Mouse (Mus musculus) kidney, postnatal 10 days (tissue): Measurements from ENCODE around the gene Eml1.
"Not testable (repeated sequence)": the region's sequence is repeated elsewhere in the genome, so short reads cannot be mapped to it uniquely, and the experiment has no call there.

Experiments
- DNase-seq: peaks from one replicate; pipeline ENCODE4 v3.0.0; 2021; ENCODE audit warnings: mixed read lengths

The Eml1 gene

DNA sequence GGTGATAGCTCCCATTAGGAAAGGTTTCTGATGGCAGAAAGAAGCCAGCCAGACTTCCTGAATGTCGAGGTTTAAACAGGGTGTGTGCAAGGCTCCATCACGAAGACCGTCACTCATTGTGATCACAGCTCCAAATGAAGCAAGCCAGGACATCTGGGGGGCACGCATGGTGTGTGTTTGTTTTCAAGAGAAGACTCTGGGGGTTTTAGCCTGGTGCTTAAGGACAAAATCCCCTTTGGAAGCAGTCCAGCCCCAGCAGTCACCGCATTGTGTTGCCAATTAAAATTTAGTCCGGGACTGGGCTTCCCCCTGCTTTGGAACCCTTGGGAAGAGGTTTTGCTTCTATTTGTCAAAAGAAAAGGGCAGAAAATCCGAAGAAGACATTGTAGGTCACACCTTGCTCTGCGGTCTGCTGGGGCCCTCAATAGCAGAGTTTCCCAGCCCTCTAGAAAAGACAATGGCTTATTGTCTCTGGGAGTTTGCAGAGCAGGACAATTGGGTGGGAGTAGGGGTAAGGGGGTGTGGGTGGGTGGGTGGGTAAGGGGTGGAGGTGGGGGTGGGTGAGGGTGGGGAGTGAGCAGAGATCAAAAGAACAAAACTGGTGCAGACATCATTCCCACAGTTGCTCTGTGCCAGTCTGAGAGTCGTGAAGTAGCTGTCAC is 110.1 kb downstream of the Eml1 start:
- DNase-seq, result no peak

DNA sequence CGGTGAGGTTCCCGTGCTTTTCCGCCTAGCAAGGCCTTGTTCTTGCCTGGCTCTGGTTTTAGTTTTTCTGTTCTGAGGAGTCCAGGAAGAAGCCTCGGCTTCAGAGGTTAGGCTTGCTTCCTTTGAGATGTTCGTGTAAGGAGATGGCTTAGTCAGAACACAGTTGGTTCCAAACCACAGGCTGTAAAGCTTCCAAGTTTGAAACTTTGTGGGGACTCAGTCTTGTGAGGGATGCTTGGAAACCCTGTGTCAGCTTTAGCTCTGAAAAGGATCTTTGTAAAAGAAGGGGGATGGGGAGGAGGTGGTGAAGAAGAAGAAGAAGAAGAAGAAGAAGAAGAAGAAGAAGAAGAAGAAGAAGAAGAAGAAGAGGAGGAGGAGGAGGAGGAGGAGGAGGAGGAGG is 118.3 kb downstream of the Eml1 start:
- DNase-seq, result no peak

DNA sequence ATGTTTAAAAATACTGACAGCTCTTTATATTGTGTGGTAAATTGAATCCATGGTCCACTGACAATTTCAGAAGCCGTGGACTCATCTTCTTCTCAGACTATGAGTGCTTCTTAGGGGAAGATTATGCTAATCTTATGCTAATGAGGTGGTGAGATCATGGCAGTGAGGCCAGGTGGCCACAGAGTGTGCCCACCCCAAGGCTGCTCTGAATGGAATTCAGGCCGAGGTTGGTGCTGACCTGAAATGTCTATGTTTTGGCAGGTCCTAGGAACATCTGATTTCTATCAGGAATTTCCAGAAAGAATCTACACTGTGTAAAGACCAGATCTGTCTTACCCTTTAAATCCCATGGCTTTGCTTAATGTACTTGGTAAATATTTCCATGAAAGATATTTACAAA is 119.0 kb downstream of the Eml1 start:
- DNase-seq, result no peak

- DNase-seq, result no peak
Observed at GRCm38 (mm10) chr12:108490336-108490735, 119.6 kb downstream of the Eml1 start.

DNA sequence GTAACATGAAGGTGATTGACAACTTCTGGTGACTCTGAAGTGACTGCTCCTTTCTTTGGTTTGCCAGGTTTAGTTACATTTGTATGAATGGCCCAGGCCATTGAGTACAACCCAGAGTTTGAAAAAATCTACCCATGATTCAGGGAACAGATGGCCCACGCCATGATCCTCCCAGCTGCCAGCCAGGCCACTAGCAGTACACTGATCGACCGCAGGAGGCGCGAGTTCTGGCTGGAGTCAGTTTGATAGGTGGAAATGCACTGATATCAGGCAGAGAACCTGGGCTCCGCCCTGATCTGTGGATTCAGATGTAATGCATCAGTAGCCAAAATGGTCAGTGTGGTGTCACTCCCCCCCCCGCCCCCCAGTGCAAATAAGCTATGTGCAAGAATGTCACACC is 120.2 kb downstream of the Eml1 start:
- no peak for DNase-seq

DNA sequence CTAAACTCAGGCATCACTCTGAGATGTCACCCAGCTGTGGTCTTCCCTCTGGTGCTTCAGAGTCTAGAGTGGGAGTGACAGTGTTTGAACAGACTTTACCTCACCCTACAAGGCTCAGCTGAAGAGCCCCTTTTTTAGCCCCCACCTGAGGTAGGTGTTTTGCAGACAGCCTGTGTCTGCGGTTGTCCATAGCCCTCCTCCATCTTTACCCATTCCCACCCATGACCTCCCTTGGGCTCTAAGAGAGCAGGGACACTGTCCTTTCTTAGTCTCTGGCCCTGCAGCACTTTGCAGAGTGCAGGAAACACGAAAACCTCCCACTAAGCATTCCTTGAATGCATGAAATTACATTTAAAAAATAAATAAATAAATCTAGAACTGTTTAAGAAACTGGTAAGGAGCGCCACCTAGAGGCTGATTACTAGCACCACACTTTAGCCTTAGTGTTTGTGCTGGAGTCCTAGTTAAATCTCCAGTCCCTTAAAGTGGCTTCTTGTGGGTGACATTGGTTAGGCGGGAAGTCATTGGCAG is 123.3 kb downstream of the Eml1 start:
- peak; percentile 80 for DNase-seq

DNA sequence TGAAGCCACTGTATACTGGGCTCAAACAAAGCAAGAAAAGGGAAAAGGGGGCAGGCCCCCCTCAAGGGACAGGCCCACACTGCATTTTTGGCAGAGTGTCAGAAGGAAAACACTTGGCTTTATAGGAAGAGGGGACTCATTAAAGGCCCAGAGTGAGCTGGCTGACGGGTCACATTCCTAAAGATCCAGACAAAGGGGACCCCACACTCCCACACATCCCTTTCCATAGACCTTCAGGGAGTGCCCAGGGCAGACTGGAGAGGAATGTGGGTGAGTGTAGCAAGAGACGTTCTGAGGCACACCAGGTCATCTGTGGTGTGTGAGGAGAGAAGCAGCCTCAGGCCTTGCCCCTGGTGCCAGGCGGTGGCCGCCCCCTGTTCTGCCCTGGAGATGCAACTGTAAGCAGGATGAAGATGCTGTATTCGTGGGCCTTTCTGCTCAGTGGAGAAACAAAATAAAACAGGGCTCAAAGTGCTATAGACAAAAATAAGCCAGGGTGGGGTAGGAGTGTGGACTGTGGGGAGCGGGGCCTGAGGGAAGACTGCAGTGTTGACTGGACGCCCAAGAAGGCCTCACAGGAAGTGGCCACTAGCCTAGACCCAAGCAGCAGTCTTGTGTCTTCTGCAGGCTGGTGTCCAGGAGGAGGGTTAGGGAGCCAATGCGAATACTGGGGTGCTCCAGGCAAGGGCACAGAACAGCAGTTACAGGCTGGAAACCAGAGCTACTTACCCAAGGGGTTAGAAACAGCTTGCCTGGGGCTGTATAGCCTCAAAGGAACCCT is 124.9 kb downstream of the Eml1 start:
- peak; percentile 58 for DNase-seq

DNA sequence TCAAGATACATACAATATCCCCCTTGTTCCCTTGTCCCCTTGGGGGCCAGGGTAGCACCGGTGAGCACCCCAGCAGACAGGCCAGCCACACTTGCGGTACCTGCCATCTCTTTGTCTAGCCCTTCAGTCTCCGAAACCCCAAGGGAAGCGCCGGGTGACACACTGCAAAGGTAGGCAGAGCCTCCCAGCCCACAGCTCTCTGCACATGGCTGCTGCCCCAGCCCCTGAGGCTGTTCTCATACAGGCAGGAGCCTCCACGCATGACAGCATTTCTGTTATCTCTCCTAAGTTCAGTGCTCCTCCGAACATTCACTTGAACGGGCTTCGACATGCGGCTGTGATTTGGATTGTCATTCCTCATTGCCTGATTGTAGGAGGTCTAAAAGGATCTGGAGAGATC is 132.3 kb downstream of the Eml1 start:
- no peak for DNase-seq

- DNase-seq, result no peak
Observed at GRCm38 (mm10) chr12:108503582-108503981, 132.8 kb downstream of the Eml1 start.

DNA sequence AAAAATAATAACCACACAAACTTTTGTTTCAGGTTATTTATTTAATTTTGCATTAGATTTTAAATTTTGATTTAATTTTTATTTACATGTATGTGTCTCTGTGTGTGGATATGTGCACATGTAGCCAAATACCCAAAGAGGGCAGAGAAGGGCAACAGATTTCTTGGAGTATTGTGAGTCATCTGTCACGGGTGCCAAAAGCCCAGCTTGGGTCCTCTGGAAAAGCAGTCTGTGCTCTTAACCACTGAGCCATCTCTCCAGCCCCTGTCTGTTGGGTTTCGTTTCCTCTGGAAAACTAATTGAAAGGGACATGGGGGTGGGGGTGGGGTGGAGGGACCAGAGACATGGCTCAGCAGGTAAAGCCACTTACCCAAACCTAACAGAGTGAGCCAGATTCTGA is 135.1 kb downstream of the Eml1 start:
- no peak for DNase-seq

DNA sequence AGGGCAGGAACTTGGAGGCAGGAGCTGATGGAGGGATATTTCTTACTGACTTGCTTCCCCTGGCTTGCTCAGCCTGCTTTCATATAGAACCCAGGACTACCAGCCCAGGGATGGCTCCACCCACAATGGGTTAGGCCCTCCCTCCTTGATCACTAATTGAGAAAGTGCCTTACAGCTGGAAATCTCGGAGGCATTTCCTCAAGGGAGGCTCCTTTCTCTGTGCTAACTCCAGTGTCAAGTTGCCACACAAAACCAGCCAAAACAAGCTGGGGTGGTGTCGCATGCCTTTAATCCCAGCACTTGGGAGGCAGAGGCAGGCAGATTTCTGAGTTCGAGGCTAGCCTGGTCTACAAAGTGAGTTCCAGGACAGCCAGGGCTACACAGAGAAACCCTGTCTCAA is 136.3 kb downstream of the Eml1 start:
- DNase-seq, result not testable (repeated sequence)

- DNase-seq, result no peak
Observed at GRCm38 (mm10) chr12:108510571-108510970, 139.8 kb downstream of the Eml1 start.

GRCm38 (mm10) chr12:108511009-108511408 is 140.3 kb downstream of the Eml1 start:
- DNase-seq, result peak; percentile 42

DNA sequence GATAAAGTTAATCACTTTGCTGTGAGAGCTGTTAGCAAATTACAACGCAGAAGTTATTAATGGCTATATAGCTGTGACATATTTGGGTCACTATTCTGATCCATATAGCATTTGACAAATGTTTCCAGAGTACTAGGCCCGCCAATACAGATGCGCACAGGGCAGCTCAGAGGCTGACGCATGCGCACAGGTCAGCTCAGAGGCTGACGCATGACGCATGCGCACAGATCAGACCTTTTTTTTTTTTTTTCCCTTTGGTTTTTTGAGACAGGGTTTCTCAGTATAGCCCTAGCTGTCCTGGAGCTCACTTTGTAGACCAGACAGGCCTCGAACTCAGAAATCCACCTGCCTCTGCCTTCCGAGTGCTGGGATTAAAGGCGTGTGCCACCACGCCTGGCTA is 144.7 kb downstream of the Eml1 start:
- no peak for DNase-seq

DNA sequence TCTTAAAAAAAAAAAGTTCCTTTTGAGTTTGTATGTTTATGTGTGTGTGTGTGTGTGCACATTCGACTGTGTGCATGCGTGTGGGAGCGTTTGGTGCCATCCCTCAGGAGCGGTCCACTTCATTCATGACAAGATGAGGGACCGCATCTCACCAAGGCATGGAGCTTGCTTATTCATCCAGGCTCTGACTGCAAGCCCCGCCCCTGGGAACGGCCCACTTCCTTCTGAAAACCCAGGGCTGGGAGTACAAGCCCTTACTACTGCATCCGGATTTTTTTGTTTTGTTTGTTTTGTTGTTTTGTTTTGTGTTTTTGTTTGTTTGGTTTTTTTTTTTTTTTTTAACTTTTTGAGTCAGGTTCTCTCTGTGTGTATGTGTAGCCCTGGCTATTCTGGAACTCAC is 148.6 kb downstream of the Eml1 start:
- peak; percentile 50 for DNase-seq

- peak; percentile 65 for DNase-seq
Observed at GRCm38 (mm10) chr12:108529214-108529613, 158.5 kb downstream of the Eml1 start.

- no peak for DNase-seq
Observed at GRCm38 (mm10) chr12:108534484-108534883, 163.7 kb downstream of the Eml1 start.

DNA sequence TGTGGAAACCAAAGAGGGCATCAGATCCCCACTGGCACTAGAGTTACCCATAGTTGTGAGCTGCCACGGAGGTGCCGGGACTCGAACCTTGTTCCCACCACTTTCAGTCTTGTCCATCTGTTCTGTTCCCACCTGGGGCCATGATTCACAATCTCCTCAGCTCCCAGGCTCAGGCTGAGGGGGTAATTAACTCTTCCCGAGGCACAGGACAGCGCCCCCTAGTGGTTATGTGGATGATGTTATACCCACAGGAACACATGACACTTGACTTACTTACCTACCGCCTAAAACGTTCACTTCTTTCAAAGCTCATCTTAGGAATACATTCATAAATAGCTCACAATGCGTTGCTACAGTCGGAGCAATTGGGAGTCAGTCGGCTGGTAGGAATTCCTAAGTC is 165.7 kb downstream of the Eml1 start:
- DNase-seq, result no peak

DNA sequence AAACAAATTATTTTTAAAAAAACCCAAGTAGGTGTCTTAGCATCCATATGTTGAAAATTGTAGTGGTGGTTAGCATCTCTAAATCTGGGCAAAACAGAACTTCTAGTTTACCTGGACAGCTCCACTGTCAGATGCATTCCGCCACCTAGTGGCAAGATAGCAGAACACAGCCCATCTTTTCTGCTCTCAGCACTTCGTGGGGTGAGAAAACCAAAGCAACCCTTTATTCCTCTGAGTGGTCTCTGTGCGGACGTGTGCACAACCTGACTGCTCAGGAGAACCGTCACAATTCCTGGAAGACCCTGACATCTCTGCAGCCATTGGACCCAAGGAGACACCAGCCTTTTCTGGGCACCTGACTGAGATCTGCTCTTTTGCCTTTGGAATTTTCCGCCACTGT is 170.3 kb downstream of the Eml1 start:
- DNase-seq, result peak; percentile 70

- no peak for DNase-seq
Observed at GRCm38 (mm10) chr12:108546508-108547153, 175.9 kb downstream of the Eml1 start.

DNA sequence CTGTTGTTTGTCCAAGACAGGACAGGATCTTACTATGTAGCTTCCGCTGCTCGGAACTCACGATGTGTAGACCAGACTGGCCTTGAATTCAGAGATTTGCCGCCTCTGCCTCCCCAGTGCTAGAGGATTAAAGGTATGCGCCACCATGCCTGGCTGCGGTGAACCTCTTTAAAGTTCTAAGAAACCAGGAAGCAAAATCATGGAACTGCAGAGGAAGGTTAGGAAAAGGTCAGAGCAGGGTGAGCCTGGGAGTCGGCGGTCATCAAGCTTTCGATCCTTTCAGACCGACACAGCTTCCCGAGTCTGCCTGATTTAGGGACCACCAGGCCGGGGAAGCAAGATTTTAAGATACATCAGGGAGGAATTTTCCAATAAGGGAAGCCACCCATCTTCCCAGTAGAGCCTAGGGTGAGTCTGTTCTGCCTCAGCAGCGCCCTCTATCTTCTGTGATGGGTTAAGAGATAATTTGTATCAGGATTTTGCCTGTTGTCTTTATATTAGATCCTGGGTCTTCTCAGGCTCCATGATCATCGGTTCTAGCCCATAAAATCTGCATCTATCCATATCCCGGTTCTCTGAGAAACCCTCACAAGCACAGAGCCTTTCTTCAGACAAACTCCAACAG is 176.6 kb downstream of the Eml1 start:
- DNase-seq, result no peak

DNA sequence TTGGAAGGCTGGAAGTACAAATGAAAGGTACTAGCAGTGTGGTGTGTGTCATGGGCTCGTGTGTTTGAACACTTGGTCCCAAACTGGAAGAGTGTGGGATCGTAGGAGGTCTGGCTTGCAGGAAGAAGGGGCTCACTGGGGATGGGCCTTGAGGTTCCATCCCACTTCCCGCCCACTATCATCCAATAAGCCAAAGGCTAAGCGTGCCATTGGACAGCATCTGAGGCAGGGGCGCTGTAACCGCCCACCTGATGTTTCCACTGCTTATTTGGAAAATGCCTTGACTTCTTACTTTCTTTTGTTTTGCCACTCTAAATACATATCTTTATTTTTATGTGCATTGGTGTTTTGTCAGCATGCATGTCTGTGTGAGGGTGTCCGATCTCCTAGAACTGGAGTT is 181.0 kb downstream of the Eml1 start:
- DNase-seq, result no peak

DNA sequence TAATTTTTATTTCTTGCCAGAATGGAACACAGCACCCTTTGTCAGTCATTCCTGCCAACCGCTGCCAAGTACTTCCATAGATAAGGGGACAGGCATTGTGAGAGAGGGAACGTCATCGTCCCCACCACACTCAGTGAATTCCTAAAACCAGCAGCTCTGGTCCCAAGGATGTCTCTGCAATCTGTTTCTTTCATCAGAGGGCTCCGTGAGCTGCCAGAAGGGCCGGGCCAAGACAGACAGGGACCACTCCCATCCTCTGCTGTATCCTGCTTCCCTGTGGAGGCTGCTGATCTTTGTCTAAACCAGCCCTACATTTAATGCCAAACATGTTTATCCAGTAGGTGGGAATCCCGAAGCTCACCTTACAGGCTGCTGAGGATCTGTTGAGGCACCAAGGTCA is 182.3 kb downstream of the Eml1 start:
- DNase-seq, result no peak
